Mouse (Mus musculus) brain, embryonic 14.5 days (tissue): ENCODE measurements at regions not wholly inside any gene's neighbourhood (a gene's known extent, or its start where the extent isn't known, plus 50 kb on each side); places are given as distances from the start of the nearest gene placed in this dataset.

ENCODE experiments used
- CTCF ChIP-seq: fragments of 200-500 bp; IDR thresholded peaks from 2 replicates; pipeline ENCODE4 v1.5.1; 2012; ENCODE audit warnings: inconsistent platforms, mild to moderate bottlenecking, moderate library complexity, borderline replicate concordance; ENCODE audit not compliant: insufficient read depth, insufficient read length; ENCODE audit errors: extremely low read depth
- POLR2A ChIP-seq: fragments of 200-500 bp; IDR thresholded peaks from 2 replicates; pipeline ENCODE4 v1.6.1; 2012; ENCODE audit warnings: mild to moderate bottlenecking, inconsistent platforms, borderline replicate concordance; ENCODE audit not compliant: poor library complexity, insufficient read depth, insufficient read length, severe bottlenecking; ENCODE audit errors: extremely low read depth

GRCm38 (mm10) chr2:12023402-12024111, 245.9 kb downstream of the Ankrd16 start:
- TF ChIP-seq CTCF (no peak), POLR2A (no peak)
